Mouse (Mus musculus) testis, adult 2 months (tissue): ENCODE results near the gene Sp7.

Experiments used
- CTCF ChIP-seq: fragments of 200-500 bp; IDR thresholded peaks from 2 replicates; pipeline ENCODE4 v1.5.1; 2012; ENCODE audit warnings: low read depth, mild to moderate bottlenecking, inconsistent platforms, low read length, moderate library complexity; ENCODE audit not compliant: control insufficient read depth, insufficient read depth, insufficient replicate concordance
- POLR2A ChIP-seq: fragments of 200-500 bp; IDR thresholded peaks from 2 replicates; pipeline ENCODE4 v1.6.1; 2012; ENCODE audit warnings: low read depth, mild to moderate bottlenecking, inconsistent platforms, low read length, moderate library complexity; ENCODE audit not compliant: control insufficient read depth

DNA sequence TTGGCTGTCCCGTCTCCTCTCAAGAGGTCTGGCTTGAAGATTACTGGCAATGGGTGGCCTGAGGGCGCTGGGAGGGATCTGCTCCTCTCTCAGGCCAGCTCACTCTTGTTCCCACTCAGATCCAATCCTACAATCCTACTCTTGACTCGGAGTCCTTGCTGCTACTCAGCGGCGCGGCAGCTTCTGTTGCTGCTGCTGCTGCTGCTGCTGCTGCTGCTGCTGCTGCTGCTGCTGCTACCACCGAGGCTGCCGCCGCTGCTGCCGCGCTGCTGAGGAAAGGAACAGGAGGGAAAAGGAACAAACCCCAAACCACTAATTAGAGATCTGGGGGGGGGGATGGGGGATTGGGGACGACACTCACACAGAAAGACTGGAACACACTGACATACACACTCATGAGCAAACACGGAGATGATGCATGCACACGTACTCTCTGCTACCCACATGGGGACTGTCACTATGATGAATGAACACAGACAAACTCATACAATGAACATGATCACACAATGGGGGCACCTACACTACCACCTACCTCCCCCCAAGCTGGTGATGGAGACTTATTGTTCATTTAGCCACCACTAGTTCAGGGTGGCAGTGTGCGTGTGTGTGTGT, at the start of gene Sp7:
- TF ChIP-seq CTCF (no peak), POLR2A (no peak)
